Mouse (Mus musculus) embryonic fibroblast, embryonic 13.5 days (primary cell): ENCODE measurements at regions not wholly inside any gene's neighbourhood (a gene's known extent, or its start where the extent isn't known, plus 50 kb on each side); places are given as distances from the start of the nearest gene placed in this dataset.

Experiments used
- CTCF ChIP-seq: IDR thresholded peaks from 2 replicates; pipeline ENCODE4 v1.5.1; 2011; ENCODE audit warnings: mild to moderate bottlenecking, control low read depth, low read length, moderate library complexity, borderline replicate concordance; ENCODE audit not compliant: insufficient read depth
- POLR2A ChIP-seq: IDR thresholded peaks from 2 replicates; pipeline ENCODE4 v1.6.1; 2011; ENCODE audit warnings: low read depth, mild to moderate bottlenecking, control low read depth, low read length, moderate library complexity

DNA sequence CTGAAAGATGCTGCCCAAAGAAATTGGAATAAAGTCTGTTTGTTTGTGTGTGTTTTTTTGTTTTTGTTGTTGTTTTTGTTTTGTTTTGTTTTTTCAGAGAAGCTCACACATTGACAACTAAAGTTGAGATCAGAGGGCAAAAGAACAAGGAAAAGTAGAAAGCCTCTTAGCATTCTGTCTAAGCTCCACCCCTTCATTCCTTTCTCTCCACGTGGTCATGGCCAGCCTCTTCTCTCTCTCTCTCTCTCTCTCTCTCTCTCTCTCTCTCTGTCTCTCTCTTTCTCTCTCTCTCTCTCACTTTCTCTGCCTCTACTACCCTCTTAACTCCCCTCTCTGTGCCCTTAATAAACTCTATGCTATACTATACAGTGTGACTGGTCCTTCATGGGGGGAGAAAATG, 327.7 kb downstream of the Tmem182 start:
- TF ChIP-seq CTCF = no peak
- no peak for TF ChIP-seq POLR2A
